Mouse (Mus musculus) megakaryocyte-erythroid progenitor cell, adult 5-6 weeks (primary cell): Measurements from ENCODE around the gene Fancg. TPM values are rescaled to one million over a fixed set of nuclear protein-coding genes. Genes with fewer than 3 reads are reported as not detected.
A peak's percentile ranks its signal among the peaks of the same experiment; 100 is the strongest.

Experiments
- ATAC-seq: replicated peaks from 2 replicates; pipeline ENCODE4 v1.8.0; 2016; ENCODE audit warnings: mild to moderate bottlenecking, inconsistent platforms; ENCODE audit not compliant: severe bottlenecking, poor library complexity, low FRiP score, low TSS enrichment
- total RNA-seq, 2 experiments: library from RNA; stranded (forward) in 1 of 2; stranded (reverse) in 1 of 2; fragments of 200-1000, 215-1000 nt in 1 of 2; fragments of >200 nt in 1 of 2; fragmentation: Nextera tagmentation in 1 of 2; gene quantifications; 2 replicates each; pipeline ENCODE4 v1.2.3; 2014 to 2017

Fancg gene
- total RNA-seq, 2 experiments from 2014 or later: 8.3 to 24.2 TPM

DNA sequence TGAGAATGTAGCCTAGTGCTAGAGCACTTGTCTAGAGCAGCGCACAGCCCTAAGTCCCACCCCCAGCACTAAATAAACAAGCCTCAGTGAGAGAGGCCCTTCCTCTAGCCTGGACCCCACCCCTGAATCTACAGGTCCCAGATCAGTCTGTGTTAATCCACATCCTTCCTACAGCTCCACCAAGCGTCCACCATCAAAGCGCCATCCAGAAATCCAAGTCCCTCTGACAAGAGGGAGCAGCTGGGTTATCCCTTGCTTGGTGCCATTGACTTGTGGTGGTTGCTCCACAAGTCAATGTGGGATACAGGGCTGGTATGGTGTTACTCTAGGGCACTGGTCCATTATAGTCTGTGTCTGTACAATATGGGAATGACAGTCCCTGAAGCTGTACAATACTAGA lies 55.1 kb downstream of the Fancg start:
- no peak for ATAC-seq

DNA sequence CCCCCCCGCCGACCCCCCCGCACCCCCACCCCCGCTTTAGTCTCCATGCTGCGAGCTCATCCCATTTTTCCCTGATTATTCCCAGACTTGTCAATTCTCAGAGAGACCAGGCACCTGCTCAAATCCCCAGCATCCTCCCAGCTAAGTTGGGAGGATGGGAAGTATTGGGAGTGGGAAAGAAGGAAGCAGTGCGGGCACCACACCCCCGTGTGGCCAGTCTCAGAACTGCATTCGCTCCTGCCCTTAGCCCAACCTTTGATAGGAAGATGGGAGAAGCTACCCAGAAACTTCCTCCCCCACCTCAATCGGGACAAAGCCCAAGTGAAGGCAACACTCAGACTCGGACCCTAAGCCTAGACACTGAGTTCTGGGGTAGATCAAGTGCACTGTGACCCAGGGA lies 56.0 kb downstream of the Fancg start:
- ATAC-seq: 0 out of 2 replicates have a peak, but pooled peaks have one; percentile 20

DNA sequence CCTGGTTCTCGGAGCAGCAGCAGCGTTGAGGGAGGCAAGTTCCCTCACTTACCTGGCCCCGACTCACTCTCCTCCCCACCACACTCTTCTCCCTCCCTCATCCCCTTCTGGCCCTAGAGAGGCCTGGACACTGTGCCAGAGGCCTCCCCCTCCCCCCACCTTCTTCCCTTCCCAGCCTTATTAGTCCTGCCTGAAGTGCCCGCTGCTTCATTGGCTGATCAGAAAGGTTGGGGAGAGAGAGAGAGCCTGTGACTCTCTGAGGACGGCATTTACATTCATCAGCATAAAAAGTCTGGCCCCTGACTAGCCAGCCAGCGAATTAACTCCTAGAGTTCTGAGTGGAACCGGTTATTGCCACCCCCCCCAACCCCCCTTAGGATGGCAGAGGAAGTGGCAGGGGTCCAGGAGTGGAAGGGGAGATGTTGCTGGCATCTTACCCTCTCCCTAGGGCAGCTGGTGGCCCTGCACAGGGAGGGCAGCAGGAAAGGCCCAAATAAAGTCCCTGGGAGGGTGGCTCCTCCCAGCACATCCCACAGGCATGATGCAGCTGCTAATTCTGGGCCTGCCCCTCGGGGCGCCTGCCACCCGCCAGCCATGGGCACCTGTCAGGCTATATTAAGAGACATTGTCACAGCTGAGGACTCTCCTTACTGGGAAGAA lies 56.7 kb downstream of the Fancg start:
- ATAC-seq: no peak

DNA sequence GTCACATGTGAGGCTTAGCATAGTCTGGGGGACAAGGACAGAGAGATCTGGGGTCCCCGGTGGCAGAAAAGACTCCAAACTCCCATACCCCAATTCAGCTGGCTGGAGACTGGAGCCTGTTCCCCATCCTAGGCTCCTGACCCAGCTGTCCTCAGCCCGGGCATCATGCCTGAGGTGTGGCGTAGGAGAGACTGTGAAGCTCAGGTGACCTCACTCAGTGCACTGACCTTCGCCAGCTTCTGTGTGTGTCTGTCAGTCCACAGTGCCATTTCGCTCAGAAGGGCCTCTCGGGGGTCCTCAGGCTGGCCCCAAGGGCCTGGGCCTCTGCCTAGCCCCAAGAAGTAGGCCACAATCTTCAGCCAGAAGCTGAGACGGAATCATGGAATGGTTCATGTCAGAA lies 57.7 kb downstream of the Fancg start:
- ATAC-seq: no peak

Other genes starting within 250 kb of the Fancg start
- not detected in 2 replicates for gene Ccl21a, start 236.5 kb downstream of the Fancg start, total RNA-seq (2014; fragmentation: Nextera tagmentation)
- not detected in 2 replicates for gene Ccl21a, start 236.5 kb downstream of the Fancg start, total RNA-seq (2017)
- 0.94 TPM in 1 of 2 replicates, not detected in the other for gene Fam205a1, start 156.6 kb downstream of the Fancg start, total RNA-seq (2014; fragmentation: Nextera tagmentation)
- gene Fam205a1, start 156.6 kb downstream of the Fancg start, total RNA-seq (2017): not detected in 2 replicates
- gene Gm12394, start 153.7 kb downstream of the Fancg start, total RNA-seq (2014; fragmentation: Nextera tagmentation): not detected in 2 replicates
- gene Gm12394, start 153.7 kb downstream of the Fancg start, total RNA-seq (2017): not detected in 2 replicates
- not detected in 2 replicates for gene Fam205c, start 136.3 kb downstream of the Fancg start, total RNA-seq (2014; fragmentation: Nextera tagmentation)
- gene Fam205c, start 136.3 kb downstream of the Fancg start, total RNA-seq (2017): not detected in 2 replicates
- not detected in 2 replicates for gene Phf24, start 93.8 kb downstream of the Fancg start, total RNA-seq (2014; fragmentation: Nextera tagmentation)
- gene Phf24, start 93.8 kb downstream of the Fancg start, total RNA-seq (2017): 0.08 TPM in 1 of 2 replicates, not detected in the other
- 0.87 and 2.2 TPM in 2 replicates for gene Dnajb5, start 60.7 kb downstream of the Fancg start, total RNA-seq (2014; fragmentation: Nextera tagmentation)
- 0.09 TPM in 1 of 2 replicates, not detected in the other for gene Dnajb5, start 60.7 kb downstream of the Fancg start, total RNA-seq (2017)
- not detected in 2 replicates for gene 1700022I11Rik, start 40.9 kb downstream of the Fancg start, total RNA-seq (2014; fragmentation: Nextera tagmentation)
- 1.3 and 3.4 TPM in 2 replicates for gene 1700022I11Rik, start 40.9 kb downstream of the Fancg start, total RNA-seq (2017)
- 186 and 244 TPM in 2 replicates for gene Vcp, start 10.0 kb downstream of the Fancg start, total RNA-seq (2014; fragmentation: Nextera tagmentation)
- 269 and 346 TPM in 2 replicates for gene Vcp, start 10.0 kb downstream of the Fancg start, total RNA-seq (2017)
- gene Pigo, start 15.3 kb upstream of the Fancg start, total RNA-seq (2014; fragmentation: Nextera tagmentation): 14.7 and 20.3 TPM in 2 replicates
- 8.3 and 11.0 TPM in 2 replicates for gene Pigo, start 15.3 kb upstream of the Fancg start, total RNA-seq (2017)
- gene Stoml2, start 21.2 kb upstream of the Fancg start, total RNA-seq (2014; fragmentation: Nextera tagmentation): 207 and 223 TPM in 2 replicates
- 190 and 198 TPM in 2 replicates for gene Stoml2, start 21.2 kb upstream of the Fancg start, total RNA-seq (2017)
- 1.8 and 2.5 TPM in 2 replicates for gene Fam214b, start 35.7 kb upstream of the Fancg start, total RNA-seq (2014; fragmentation: Nextera tagmentation)
- gene Fam214b, start 35.7 kb upstream of the Fancg start, total RNA-seq (2017): 1.0 TPM in 2 replicates
- 2.5 and 2.9 TPM in 2 replicates for gene Unc13b, start 48.4 kb upstream of the Fancg start, total RNA-seq (2014; fragmentation: Nextera tagmentation)
- gene Unc13b, start 48.4 kb upstream of the Fancg start, total RNA-seq (2017): 0.52 and 3.2 TPM in 2 replicates